Mouse (Mus musculus) liver, embryonic 14 days (tissue): ENCODE data around the gene Tpsb2. TPM values are rescaled to one million over a fixed set of nuclear protein-coding genes. Genes with fewer than 3 reads are reported as not detected.

Experiments used
- polyA plus RNA-seq: library from polyadenylated mRNA; depleted of rRNA; stranded (reverse); fragments of >200 nt; gene quantifications from 2 replicates; pipeline ENCODE4 v1.2.3, GENCODE M21; 2012; rRNA removed

Tpsb2 gene
- 0.07 and 0.16 TPM in 2 replicates for polyA plus RNA-seq

DNA sequence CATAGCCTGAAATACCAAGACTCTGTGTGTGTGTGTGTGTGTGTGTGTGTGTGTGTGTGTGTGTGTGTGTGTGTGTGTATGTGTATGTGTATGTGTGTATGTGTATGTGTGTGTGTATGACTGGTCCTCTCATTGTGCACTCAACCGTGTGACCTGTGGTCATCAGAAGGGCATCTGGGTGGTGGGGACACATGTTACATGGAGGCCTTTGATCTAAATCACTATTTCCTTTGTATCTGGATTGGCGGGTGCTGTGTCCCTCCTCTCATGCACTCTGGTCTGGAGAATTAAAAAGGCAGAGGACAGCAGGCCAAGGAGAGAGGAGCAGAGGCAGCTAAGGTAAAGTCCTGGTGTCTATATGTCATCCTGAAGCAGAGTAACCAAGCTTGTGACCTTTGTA lies at the start of gene Tpsb2:
Gene Tpsb2, plus strand, starts transcription at position 301 of the 400 bp plus-strand sequence.

DNA sequence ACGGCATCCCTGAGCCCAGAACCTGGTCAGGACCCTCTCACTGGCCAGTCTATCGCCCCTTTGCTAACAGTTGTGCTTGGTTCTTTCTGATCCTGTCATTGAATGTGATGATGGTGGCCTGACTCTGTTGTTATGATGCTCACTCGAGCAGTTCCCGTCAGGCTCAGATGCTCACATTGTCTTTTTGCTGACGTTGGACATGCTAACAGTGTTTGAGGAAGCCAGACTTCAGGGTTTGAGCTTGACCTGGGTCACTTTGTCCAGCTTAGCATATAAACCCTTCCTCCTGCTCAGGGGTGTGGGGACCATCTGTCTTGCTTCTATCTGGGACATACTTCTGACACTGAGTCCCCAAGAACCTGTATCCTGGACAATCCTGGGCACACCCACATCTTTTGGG lies 47.8 kb upstream of the Tpsb2 start, which contains the start of gene Prss29:
Gene Prss29, plus strand, starts transcription at position 301 of the 400 bp plus-strand sequence.

DNA sequence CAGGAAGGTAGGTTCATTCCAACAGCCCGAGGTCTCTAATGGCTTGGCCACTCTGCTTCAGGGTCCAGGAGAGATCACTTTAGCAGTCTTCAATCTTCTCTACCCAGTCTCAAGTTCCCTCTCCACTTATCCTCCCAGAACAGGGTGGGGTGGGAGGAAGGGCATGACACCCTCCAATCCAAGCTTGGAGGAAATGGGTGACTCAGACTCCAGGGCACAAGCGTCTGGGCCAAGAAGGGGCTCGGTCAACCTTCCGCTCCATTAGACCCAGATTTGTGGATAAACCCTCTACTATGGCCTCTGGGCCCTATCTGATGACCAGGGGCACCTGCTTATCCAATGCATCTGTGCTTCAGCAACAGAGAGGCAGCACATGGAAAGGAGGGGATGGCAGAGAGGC lies 20.6 kb upstream of the Tpsb2 start, which contains the start of gene Tpsab1:
Gene Tpsab1, minus strand, starts transcription at position 101 of the 400 bp plus-strand sequence.

DNA sequence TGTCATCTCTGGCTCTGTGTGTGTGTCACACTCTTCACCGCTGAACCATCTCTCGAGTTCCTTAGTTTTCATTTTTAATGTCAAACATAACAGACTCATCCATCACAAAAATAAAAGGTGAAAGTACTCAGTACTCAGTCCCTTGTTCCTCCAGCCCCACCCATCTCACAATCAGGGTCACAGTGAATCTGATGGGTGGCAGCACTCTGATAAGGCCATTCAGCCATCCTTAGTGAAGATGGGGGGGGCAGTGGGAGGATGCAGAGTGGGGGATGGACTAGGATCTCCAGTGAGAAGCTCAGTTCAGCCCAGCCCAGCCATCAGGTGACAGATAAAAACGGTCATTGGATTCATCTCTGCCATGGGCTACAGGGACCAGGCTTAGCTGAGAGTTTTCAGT lies 2.9 kb downstream of the Tpsb2 start, which contains the start of gene Tpsg1:
Gene Tpsg1, plus strand, starts transcription at position 301 of the 400 bp plus-strand sequence.

Other genes starting within 250 kb of the Tpsb2 start
- 0.02 TPM in 1 of 2 replicates, not detected in the other for gene Ptx4, start 245.5 kb upstream of the Tpsb2 start, polyA plus RNA-seq
- 6.7 and 8.2 TPM in 2 replicates for gene Clcn7, start 232.9 kb upstream of the Tpsb2 start, polyA plus RNA-seq
- 0.02 and 0.03 TPM in 2 replicates for gene Ccdc154, start 203.8 kb upstream of the Tpsb2 start, polyA plus RNA-seq
- not detected in 2 replicates for gene Gm38655, start 190.8 kb upstream of the Tpsb2 start, polyA plus RNA-seq
- 13.3 and 13.8 TPM in 2 replicates for gene BC003965, start 181.8 kb upstream of the Tpsb2 start, polyA plus RNA-seq
- gene Unkl, start 177.9 kb upstream of the Tpsb2 start, polyA plus RNA-seq = 30.9 and 38.3 TPM in 2 replicates
- gene Gnptg, start 126.2 kb upstream of the Tpsb2 start, polyA plus RNA-seq = 10.3 and 11.4 TPM in 2 replicates
- gene Tsr3, start 126.1 kb upstream of the Tpsb2 start, polyA plus RNA-seq = 13.1 and 15.0 TPM in 2 replicates
- gene Baiap3, start 109.9 kb upstream of the Tpsb2 start, polyA plus RNA-seq = 0.23 and 0.25 TPM in 2 replicates
- 162 and 191 TPM in 2 replicates for gene Ube2i, start 91.7 kb upstream of the Tpsb2 start, polyA plus RNA-seq
- gene Prss34, start 67.9 kb upstream of the Tpsb2 start, polyA plus RNA-seq = 0.67 and 0.69 TPM in 2 replicates
- not detected in 2 replicates for gene Prss28, start 57.7 kb upstream of the Tpsb2 start, polyA plus RNA-seq
- not detected in 2 replicates for gene Prss29, start 47.7 kb upstream of the Tpsb2 start, polyA plus RNA-seq
- gene Tpsab1, start 20.7 kb upstream of the Tpsb2 start, polyA plus RNA-seq = 0.02 TPM in 1 of 2 replicates, not detected in the other
- 0.28 and 0.70 TPM in 2 replicates for gene Tpsg1, start 3.0 kb downstream of the Tpsb2 start, polyA plus RNA-seq
- 1.0 and 1.3 TPM in 2 replicates for gene Cacna1h, start 67.5 kb downstream of the Tpsb2 start, polyA plus RNA-seq
- 0.06 TPM in 1 of 2 replicates, not detected in the other for gene Tekt4, start 88.3 kb downstream of the Tpsb2 start, polyA plus RNA-seq
- not detected in 2 replicates for gene Sstr5, start 131.0 kb downstream of the Tpsb2 start, polyA plus RNA-seq
- 0.01 and 0.15 TPM in 2 replicates for gene Sox8, start 204.4 kb downstream of the Tpsb2 start, polyA plus RNA-seq
- 3.2 and 4.0 TPM in 2 replicates for gene Lmf1, start 212.8 kb downstream of the Tpsb2 start, polyA plus RNA-seq